Mouse (Mus musculus): ENCODE data around the gene Kif21a.

GRCm38 (mm10) chr15:91043263-91043662 lies 6.5 kb downstream of the Kif21a start:
- TF ChIP-seq FOSL1 (IDR thresholded peaks at IDR 0.05; ENCODE audit: insufficient read depth, low read length, poor library complexity, severe bottlenecking) (no peak), CTCF (IDR thresholded peaks at IDR 0.05; ENCODE audit: control insufficient read depth, insufficient read depth, insufficient read length) (no peak), USF1 (IDR thresholded peaks at IDR 0.05; ENCODE audit: low read depth) (no peak), CEBPB (IDR thresholded peaks at IDR 0.05; ENCODE audit: low read depth) (no peak), MYOD1 (IDR thresholded peaks at IDR 0.05; ENCODE audit: control insufficient read depth, insufficient read length, low read depth) (no peak), MAX (IDR thresholded peaks at IDR 0.05) (no peak)

All from C2C12 (cell line).